ENCODE assay signal across 8 mouse cellular contexts in genomic region chr8:85298600-85299433, GRCm38 (mm10). TPM values are rescaled to one million over a fixed set of nuclear protein-coding genes. Genes with fewer than 3 reads are reported as not detected.
A peak's percentile ranks its signal among the peaks of the same experiment; 100 is the strongest.
DNase-seq lines count a peak whose midpoint lies in the region; ATAC-seq and TF ChIP-seq lines count a peak whose summit lies in the region.

No protein-coding gene starts in this region.

- peaks cover 2 to 3% of the 10 kb centered on the region in 2 experiments; a peak in 2 of 4 replicates for H3K4me1 ChIP-seq in ES-E14 (ENCODE audit: control insufficient read depth in 2 of 2, insufficient read depth in 2 of 2, low read length in 2 of 2, poor library complexity in 1 of 2)
- H3K4me1 ChIP-seq in embryonic fibroblast, embryonic 13.5 days (ENCODE audit: control insufficient read depth, insufficient read depth, low read length): peaks cover 5% of the 10 kb centered on the region
- peaks cover 40% of the 10 kb centered on the region for H3K4me1 ChIP-seq in hindbrain, embryonic 15.5 days (replicated peaks)

- no peak for TF ChIP-seq POLR2A in embryonic fibroblast, embryonic 13.5 days (IDR thresholded peaks at IDR 0.05; ENCODE audit: low read depth, low read length)

- H3K9me3 ChIP-seq in ES-E14 (ENCODE audit: control insufficient read depth, insufficient read depth, low read depth, low read length): no peaks in the 10 kb centered on the region
- H3K9me3 ChIP-seq in hindbrain, embryonic 15.5 days: no peaks in the 10 kb centered on the region

- peak overlapping the region; percentile 98 for H3K4me3 ChIP-seq in gastrocnemius, adult 2 months
- H3K4me3 ChIP-seq in ES-E14 (ENCODE audit: insufficient read depth in 1 of 2, low read depth in 1 of 2, low read length in 2 of 2, poor library complexity in 1 of 2, severe bottlenecking in 1 of 2): peak overlapping the region; percentile 84 to 85
- H3K4me3 ChIP-seq in embryonic fibroblast, embryonic 13.5 days (ENCODE audit: insufficient read depth, low read length): peak overlapping the region; percentile 84
- H3K4me3 ChIP-seq in hindbrain, embryonic 15.5 days: peak overlapping the region; percentile 84

- H3K4me2 ChIP-seq in hindbrain, embryonic 15.5 days: peak overlapping the region; percentile 81

- peak; percentile 74 for ATAC-seq in hindbrain, embryonic 15.5 days (ENCODE audit: low FRiP score, low read depth)
- ATAC-seq in monocyte, adult 5-6 weeks (replicated peaks; ENCODE audit: insufficient number of reproducible peaks, low FRiP score, low TSS enrichment, poor library complexity, severe bottlenecking): peak; percentile 37

- peak overlapping the region; percentile 94 for H3K9ac ChIP-seq in ES-E14 (ENCODE audit: insufficient read depth, low read depth, low read length, poor library complexity, severe bottlenecking)
- peak overlapping the region; percentile 81 for H3K9ac ChIP-seq in hindbrain, embryonic 15.5 days

- in situ Hi-C loops in ES-E14 (cut with MboI; ENCODE audit: low sequenced_read_pairs in 2 of 2, unreplicated experiment in 2 of 2): no loop called here

- peaks cover 7% of the 10 kb centered on the region for H3K36me3 ChIP-seq in ES-E14 (ENCODE audit: control insufficient read depth, insufficient read depth, low read length, poor library complexity, severe bottlenecking)
- peaks cover 15% of the 10 kb centered on the region for H3K36me3 ChIP-seq in hindbrain, embryonic 15.5 days

- no peak for TF ChIP-seq CTCF in gastrocnemius, adult 2 months (IDR thresholded peaks at IDR 0.05)
- no peak for TF ChIP-seq CTCF in embryonic fibroblast, embryonic 13.5 days (IDR thresholded peaks at IDR 0.05; ENCODE audit: borderline replicate concordance, insufficient read depth, low read length)

- intact Hi-C loops in gastrocnemius, adult 2 months (cut with DNase I): loop anchor here (10.0 kb wide), 2 partner anchors 224 to 256 kb away; partner anchors contain the start of genes Dhps and Dnaja2

- WGBS in hindbrain, embryonic 15.5 days: under 1% methylated on average over 53 of the region's 53 CpGs

- DNase-seq in gastrocnemius, adult 2 months: no peak
- DNase-seq in gastrocnemius, postnatal 4 days (ENCODE audit: low spot score in 2 of 2): no peak
- peak; percentile 19 for DNase-seq in ES-E14 (ENCODE audit: low read depth, low spot score)
- peak; percentile 28 for DNase-seq in liver
- no peak for DNase-seq in cerebellum, adult 11 months

- no peaks in the 10 kb centered on the region for H3K27me3 ChIP-seq in hindbrain, embryonic 15.5 days

- H3K27ac ChIP-seq in gastrocnemius, adult 2 months: peak overlapping the region; percentile 100
- H3K27ac ChIP-seq in ES-E14 (ENCODE audit: insufficient read depth, low read depth, low read length, poor library complexity, severe bottlenecking): no peak overlapping the region
- peak overlapping the region; percentile 32 for H3K27ac ChIP-seq in embryonic fibroblast, embryonic 13.5 days (ENCODE audit: insufficient read depth, low read length)
- H3K27ac ChIP-seq in hindbrain, embryonic 15.5 days (replicated peaks): peak overlapping the region; percentile 99

TF ChIP-seq in ES-E14, 5 proteins besides CTCF, POLR2A, EP300 and RAD21:
- no peak for TF ChIP-seq HCFC1 (IDR thresholded peaks at IDR 0.05; ENCODE audit: borderline replicate concordance, insufficient read depth, low read length)
- no peak for TF ChIP-seq ZC3H11A (IDR thresholded peaks at IDR 0.05; ENCODE audit: borderline replicate concordance, low read depth, low read length)
- no peak for TF ChIP-seq CHD2 (IDR thresholded peaks at IDR 0.05; ENCODE audit: low read depth, low read length)
- no peak for TF ChIP-seq ZNF384 (IDR thresholded peaks at IDR 0.05; ENCODE audit: low read depth, low read length)
- no peak for TF ChIP-seq MAFK (IDR thresholded peaks at IDR 0.05; ENCODE audit: insufficient read depth, low read depth, low read length)

RNA-seq across cellular contexts. Expression of gene Orc6, which starts 0.6 kb away (rescaled TPM):
- total RNA-seq in gastrocnemius, adult 2 months (2021): 1 to 10 TPM; 3.8 to 5.3 TPM
- total RNA-seq in gastrocnemius, postnatal 4 days (2021): 10 to 100 TPM; 25.9 to 26.8 TPM
- total RNA-seq in ES-E14 (2012; rRNA removed): 60.7 and 105 TPM in 2 replicates
- 42.9 and 49.2 TPM in 2 replicates for polyA plus RNA-seq in embryonic fibroblast, embryonic 13.5 days (2011; ENCODE audit: insufficient read length, low read depth, missing spikeins)
- 64.8 and 70.3 TPM in 2 replicates for polyA plus RNA-seq in hindbrain, embryonic 15.5 days (2015; fragmentation: Nextera tagmentation; extraction: Ambion mirVana)
- total RNA-seq in monocyte, adult 5-6 weeks (2017): 31.5 to 60.2 TPM (median 50.3 TPM) in 3 replicates

RNA-seq across cellular contexts. Expression of gene Vps35, which starts 0.8 kb away (rescaled TPM):
- total RNA-seq in gastrocnemius, adult 2 months (2021): 10 to 100 TPM; 56.4 to 60.1 TPM
- 10 to 100 TPM; 69.9 to 71.8 TPM for total RNA-seq in gastrocnemius, postnatal 4 days (2021)
- total RNA-seq in ES-E14 (2012; rRNA removed): 74.8 and 109 TPM in 2 replicates
- 151 and 153 TPM in 2 replicates for polyA plus RNA-seq in embryonic fibroblast, embryonic 13.5 days (2011; ENCODE audit: insufficient read length, low read depth, missing spikeins)
- 169 TPM in 2 replicates for polyA plus RNA-seq in hindbrain, embryonic 15.5 days (2015; fragmentation: Nextera tagmentation; extraction: Ambion mirVana)
- total RNA-seq in monocyte, adult 5-6 weeks (2017): 111 to 131 TPM (median 112 TPM) in 3 replicates

Comparison
In these comparisons a context has a peak if more than half of its experiments do, and no peak if none do; other contexts are left out.
1. DNase-seq: peak in ES-E14 (single experiment) and liver (single experiment); none in gastrocnemius, adult 2 months (single experiment), gastrocnemius, postnatal 4 days (0 of 2) and cerebellum, adult 11 months (single experiment).
2. Peak in every context shown above with its lines, with median percentiles within 50 percentile points of each other: H3K4me3 ChIP-seq.